Mouse (Mus musculus) left cerebral cortex, adult 18-20 months (tissue): ENCODE measurements around the gene Crybb1. TPM values are rescaled to one million over a fixed set of nuclear protein-coding genes. Genes with fewer than 3 reads are reported as not detected.

Source experiments
- DNase-seq, 2 experiments: peaks; one replicate each; pipeline ENCODE4 v3.0.0; 2021 to 2022; ENCODE audit warnings: low spot score in 2 of 2, mixed read lengths in 1 of 2
- total RNA-seq, 2 experiments: library from RNA; stranded (reverse); gene quantifications; 2 replicates each; pipeline ENCODE4 v1.2.3; 2021

Crybb1 gene
- total RNA-seq, 2 experiments from 2014 or later = 5.9 to 8.5 TPM

DNA sequence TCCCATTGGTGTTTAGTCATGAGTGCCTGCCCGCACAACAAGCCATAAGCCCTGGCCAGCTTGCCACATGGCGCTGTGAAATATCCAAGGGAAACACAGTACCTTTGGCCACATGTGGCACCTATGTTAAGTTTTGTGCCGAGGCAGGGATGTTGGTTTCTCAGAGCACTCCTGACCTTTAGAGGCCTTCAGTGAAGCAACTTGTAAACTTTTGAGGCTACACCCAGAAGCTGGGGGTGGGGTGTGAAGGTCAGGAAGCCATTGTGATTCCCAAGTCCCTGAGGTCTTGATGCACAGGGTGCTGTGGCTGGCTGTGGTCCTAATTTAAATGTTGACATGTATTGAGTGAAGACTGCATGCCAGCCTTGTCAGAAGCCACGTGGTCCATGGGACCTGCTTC lies 43.8 kb downstream of the Crybb1 start:
- no peak for DNase-seq

DNA sequence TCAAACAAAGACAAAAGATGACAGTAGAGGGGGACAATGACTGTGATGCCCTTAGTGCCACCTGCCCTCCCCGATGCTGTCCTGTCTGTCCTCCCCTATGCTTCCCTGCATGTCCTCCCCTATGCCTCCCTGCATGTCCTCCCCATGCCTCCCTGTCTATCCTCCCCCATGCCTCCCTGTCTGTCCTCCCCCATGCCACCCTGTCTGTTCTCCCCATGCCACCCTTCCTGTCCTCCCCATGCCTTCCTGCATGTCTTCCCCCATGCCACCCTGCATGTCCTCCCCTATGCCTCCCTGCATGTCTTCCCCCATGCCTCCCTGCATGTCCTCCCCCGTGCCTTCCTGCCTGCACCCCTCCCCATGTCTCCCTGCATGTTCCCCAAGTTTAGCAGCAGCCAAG lies 44.5 kb downstream of the Crybb1 start:
- DNase-seq = no peak

DNA sequence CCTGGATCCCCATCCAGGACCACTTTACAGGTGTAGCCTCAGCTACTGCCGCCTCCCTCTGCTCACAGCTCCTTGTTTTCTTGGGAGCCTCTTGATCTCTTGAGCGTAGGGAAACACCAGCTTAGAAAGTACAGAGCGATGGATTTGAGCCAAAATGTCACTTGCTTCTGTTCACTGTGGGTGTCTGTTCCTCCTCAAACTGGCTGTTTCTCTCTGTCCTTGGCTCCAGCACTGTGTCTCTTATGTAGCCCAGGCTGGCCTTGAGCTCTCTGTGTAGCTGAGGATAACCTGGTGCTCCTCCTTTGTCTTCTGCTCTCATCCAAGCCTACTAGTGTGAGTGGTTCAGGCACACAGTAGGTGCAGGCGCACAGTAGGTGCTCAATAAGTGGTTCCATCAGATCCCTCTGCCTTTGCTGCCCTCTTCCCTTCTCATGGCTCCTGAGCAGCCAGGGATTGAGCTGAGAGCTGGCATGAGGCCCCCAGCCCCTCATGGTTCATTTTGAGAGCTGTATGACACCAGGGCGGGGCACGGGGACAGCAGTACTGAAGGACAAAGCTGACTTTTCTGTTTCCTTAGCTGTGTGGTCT lies 45.2 kb downstream of the Crybb1 start:
- no peak for DNase-seq

DNA sequence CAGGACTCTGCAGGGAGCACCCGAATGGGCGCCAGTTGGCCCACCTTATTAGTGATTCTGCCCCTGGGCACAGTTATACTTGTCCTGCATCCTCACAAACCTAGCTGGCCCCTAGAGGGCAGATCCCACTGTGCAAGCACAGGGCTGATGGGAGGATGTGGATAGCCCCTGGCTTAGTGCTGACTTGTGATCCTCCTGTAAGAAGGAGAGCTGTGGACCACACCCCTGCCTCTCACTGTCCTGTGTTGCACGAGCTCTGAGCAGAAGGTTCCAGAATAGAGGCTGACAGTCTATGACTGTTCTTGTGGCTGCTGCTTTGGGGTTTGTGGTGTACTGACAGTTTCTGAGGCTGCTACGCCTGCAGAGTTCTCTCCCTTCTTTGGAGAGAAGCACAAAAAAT lies 46.1 kb downstream of the Crybb1 start:
- DNase-seq = no peak

DNA sequence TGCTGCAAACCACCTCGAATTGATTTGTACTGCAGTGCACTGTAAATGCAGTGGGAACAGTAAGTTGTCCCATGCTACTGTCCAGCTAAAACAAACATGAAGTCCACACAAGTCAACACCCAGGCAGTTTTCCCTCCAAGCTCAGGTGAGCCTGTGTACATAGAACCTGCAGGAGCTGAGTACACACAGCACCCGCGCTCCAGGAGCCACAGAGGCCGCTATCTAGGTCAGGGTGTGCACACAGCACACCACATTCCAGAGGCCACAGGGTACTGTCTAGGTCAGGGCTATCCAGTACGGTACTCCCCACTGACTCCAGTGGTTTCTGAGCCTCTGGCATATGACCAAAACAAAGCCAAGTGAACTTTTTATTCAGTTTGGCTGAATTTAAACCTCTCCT lies 46.7 kb downstream of the Crybb1 start:
- no peak for DNase-seq

DNA sequence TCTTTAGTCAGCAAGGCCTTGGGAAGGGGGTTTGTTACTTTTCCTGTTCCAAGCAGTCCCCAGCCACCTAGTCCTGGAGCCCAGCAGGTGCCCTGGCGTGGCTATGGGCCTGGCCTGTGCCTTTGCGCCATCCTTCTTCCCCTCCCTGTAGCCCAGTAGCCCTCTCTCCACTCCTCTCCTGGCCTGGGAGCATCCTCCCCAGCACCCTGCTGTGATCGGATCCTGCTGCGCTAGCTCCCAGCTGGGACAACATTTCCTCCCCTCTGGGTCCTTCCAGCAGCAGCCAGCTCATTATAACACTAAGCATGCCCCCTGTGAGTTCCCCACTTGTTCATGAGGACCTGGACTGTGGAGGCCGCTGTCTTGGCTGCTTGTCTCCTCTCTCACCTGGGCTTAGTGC lies 50.2 kb downstream of the Crybb1 start:
- no peak for DNase-seq

DNA sequence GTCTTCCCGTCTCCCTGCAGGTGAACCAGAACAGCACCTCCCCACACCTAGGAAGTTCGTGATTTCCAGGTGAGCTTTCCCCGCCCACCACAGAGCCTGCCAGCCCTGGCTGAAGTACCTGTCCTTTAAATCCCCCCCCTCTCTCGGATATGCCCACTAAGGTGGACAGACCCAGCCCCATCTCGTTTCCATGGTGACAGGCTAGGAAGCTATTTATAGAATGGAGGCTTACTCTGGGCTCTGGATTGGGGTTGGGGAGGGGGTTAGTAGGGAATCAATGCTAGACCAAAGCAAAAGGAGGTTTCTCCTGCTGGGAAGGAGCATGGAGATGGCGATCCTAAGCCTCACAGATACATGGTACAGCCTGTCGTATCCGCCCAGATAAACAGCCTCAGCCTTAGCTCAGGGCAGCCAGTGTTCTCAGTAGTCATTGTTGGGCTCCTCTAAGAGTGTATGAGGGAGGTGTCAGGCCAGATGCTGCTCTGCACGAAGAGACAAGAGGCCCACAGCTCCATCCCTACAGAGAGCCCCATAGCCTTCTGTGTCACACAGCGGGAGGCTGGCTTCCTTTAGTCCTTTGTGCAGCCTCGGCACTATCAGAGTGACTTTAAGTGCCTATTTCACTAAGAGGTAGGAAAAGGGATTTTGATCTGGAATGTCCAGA lies 57.7 kb downstream of the Crybb1 start:
- DNase-seq = no peak

DNA sequence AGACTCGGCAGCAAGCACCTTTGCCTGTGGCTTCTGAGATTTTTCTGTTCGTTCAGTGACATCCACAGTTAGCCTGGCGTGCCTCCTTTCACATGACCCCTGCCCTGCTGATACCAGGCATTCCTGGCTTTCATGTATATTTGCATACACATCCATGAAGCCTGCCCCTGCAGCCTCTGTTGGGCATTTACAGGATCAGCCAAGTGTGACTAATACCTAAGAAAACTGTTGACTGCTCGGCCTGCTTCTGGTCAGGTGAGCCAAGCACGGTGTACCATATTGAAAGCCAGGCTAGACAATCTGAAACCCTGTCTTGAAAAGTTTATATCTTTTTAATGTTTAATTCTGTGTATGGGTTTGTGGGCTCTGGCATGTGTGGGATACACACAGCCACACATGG lies 60.9 kb downstream of the Crybb1 start:
- DNase-seq = no peak

DNA sequence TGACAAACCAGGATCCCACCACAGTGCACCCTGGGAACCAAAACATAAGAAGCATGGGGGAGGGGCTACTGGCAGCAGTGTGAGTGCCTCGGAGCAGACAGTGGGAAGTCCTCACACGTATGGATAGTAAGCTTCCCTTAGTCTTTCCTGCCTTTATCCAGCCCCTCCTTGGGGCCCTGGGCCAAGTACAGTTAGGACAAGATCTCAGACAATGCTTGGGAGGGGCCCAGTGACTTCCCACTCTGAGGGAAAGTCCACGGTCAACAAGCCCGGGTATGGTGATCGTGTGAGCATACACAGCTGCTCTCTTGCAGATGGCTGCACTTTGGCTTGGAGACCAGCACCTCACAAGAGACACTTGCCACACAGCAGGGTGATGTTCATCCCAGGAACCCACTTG lies 61.7 kb downstream of the Crybb1 start:
- DNase-seq = no peak

Other genes with a start within 250 kb of the Crybb1 start
- gene Cryba4, start 3.3 kb upstream of the Crybb1 start, total RNA-seq = 1 to 10 TPM in 1 of 2 experiments, not detected in 1; 1.0 TPM
- gene Tpst2, start 20.9 kb downstream of the Crybb1 start, total RNA-seq = 10 to 100 TPM; 29.6 to 39.3 TPM
- 10 to 100 TPM; 40.6 to 45.7 TPM for gene Tfip11, start 70.5 kb downstream of the Crybb1 start, total RNA-seq
- gene Srrd, start 87.2 kb downstream of the Crybb1 start, total RNA-seq = 10 to 100 TPM; 19.2 to 23.7 TPM
- 10 to 100 TPM; 26.0 to 33.1 TPM for gene Hps4, start 87.3 kb downstream of the Crybb1 start, total RNA-seq
- gene Gm6583, start 100.2 kb downstream of the Crybb1 start, total RNA-seq = not detected
- gene Asphd2, start 139.1 kb downstream of the Crybb1 start, total RNA-seq = 100 to 1,000 TPM; 179 to 194 TPM
- gene Gm6588, start 193.6 kb downstream of the Crybb1 start, total RNA-seq = not detected